Mouse (Mus musculus) lung, postnatal 25 days (tissue): Measurements from ENCODE around the gene Cadm1.

ENCODE experiments used
- DNase-seq: peaks from one replicate; pipeline ENCODE4 v3.0.0; 2022; ENCODE audit warnings: low spot score

Cadm1 gene

GRCm38 (mm10) chr9:47741751-47742150 is 211.8 kb downstream of the Cadm1 start:
- no peak for DNase-seq

- no peak for DNase-seq
Observed at GRCm38 (mm10) chr9:47744916-47745315, 214.9 kb downstream of the Cadm1 start.

GRCm38 (mm10) chr9:47745716-47746115 is 215.7 kb downstream of the Cadm1 start:
- DNase-seq = no peak

GRCm38 (mm10) chr9:47749160-47749559 is 219.2 kb downstream of the Cadm1 start:
- DNase-seq = no peak

- no peak for DNase-seq
Observed at GRCm38 (mm10) chr9:47752516-47752915, 222.5 kb downstream of the Cadm1 start.

- DNase-seq = no peak
Observed at GRCm38 (mm10) chr9:47753127-47753526, 223.2 kb downstream of the Cadm1 start.

- DNase-seq = no peak
Observed at GRCm38 (mm10) chr9:47755119-47755518, 225.1 kb downstream of the Cadm1 start.

- DNase-seq = no peak
Observed at GRCm38 (mm10) chr9:47757798-47758197, 227.8 kb downstream of the Cadm1 start.

GRCm38 (mm10) chr9:47758320-47758719 is 228.3 kb downstream of the Cadm1 start:
- DNase-seq = no peak

- no peak for DNase-seq
Observed at GRCm38 (mm10) chr9:47759807-47760206, 229.8 kb downstream of the Cadm1 start.

- no peak for DNase-seq
Observed at GRCm38 (mm10) chr9:47761601-47762000, 231.6 kb downstream of the Cadm1 start.

GRCm38 (mm10) chr9:47762913-47763312 is 232.9 kb downstream of the Cadm1 start:
- no peak for DNase-seq

GRCm38 (mm10) chr9:47764920-47765319 is 234.9 kb downstream of the Cadm1 start:
- DNase-seq = no peak

GRCm38 (mm10) chr9:47765323-47765722 is 235.3 kb downstream of the Cadm1 start:
- DNase-seq = no peak

GRCm38 (mm10) chr9:47766342-47766741 is 236.4 kb downstream of the Cadm1 start:
- DNase-seq = no peak

- DNase-seq = no peak
Observed at GRCm38 (mm10) chr9:47770836-47771235, 240.9 kb downstream of the Cadm1 start.

- no peak for DNase-seq
Observed at GRCm38 (mm10) chr9:47771953-47772352, 242.0 kb downstream of the Cadm1 start.

GRCm38 (mm10) chr9:47772750-47773149 is 242.8 kb downstream of the Cadm1 start:
- no peak for DNase-seq

- no peak for DNase-seq
Observed at GRCm38 (mm10) chr9:47776941-47777919, 247.3 kb downstream of the Cadm1 start.

GRCm38 (mm10) chr9:47778438-47778837 is 248.5 kb downstream of the Cadm1 start:
- DNase-seq = peak; percentile 18

- no peak for DNase-seq
Observed at GRCm38 (mm10) chr9:47779291-47779690, 249.3 kb downstream of the Cadm1 start.

- no peak for DNase-seq
Observed at GRCm38 (mm10) chr9:47786642-47787041, 256.7 kb downstream of the Cadm1 start.

GRCm38 (mm10) chr9:47798478-47798877 is 268.5 kb downstream of the Cadm1 start:
- DNase-seq = no peak

- no peak for DNase-seq
Observed at GRCm38 (mm10) chr9:47801242-47801641, 271.3 kb downstream of the Cadm1 start.
